Mouse (Mus musculus) thymus, postnatal 0 days (tissue): ENCODE data around the gene Erbb4. TPM values are rescaled to one million over a fixed set of nuclear protein-coding genes. Genes with fewer than 3 reads are reported as not detected.

ENCODE experiments used
- DNase-seq: peaks from one replicate; pipeline ENCODE4 v3.0.0-alpha.2; 2015; ENCODE audit warnings: low spot score
- polyA plus RNA-seq: library from polyadenylated mRNA; unstranded; fragments of >200 nt; fragmentation: Nextera tagmentation; extraction: Ambion mirVana; gene quantifications from 2 replicates; pipeline ENCODE4 v1.2.1, GENCODE M21; 2015

Erbb4 gene
- polyA plus RNA-seq, 1 experiment from 2014 or later, result 0.04 TPM

DNA sequence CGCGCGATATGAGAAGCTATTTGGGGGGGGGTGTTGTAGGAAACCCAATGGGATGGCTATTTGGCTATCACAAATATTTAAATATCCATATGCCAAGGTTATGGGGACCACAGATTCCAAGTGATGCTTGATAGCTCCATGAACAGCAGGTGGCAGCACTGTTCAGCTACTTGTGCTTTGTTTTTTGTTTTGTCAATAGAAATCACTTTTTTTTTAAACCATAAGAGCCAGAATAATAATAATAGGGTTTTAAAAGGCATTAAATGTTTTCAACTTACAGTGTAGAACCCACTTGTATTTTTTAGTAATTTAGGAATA is 1001.4 kb downstream of the Erbb4 start:
- DNase-seq, result no peak

DNA sequence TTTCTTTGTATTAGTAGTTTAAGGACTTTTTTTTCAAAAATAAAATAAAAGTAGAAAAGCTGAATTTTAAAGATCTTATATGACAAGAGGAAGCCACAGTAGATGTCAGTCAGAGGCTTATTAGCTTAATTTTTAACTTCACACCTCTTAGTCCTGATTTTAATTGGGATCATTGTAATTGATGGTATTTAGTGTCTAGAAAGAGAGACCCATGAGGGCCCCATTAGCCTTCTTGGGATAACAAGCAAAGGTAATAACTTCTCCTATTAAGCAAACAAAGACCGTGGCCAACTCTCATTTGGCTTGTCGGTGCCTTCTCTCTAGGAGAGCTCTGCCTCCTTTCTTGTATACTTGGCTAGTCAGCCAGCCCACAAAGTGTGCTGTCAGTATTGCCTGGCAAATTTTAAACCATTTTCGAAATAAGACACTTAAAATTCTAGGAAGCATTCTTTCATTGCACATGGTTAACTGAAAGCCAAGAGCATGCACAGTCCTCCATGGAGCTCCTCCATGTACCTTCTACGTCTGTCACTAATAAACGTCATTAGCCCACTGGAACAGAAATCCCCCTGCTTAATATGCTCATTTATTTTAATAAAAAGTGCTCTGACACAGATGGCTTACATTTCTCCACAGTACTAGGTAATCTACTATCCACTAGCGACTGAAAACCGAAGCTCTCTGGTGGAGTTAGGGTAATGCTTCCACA is 1001.9 kb downstream of the Erbb4 start:
- no peak for DNase-seq

DNA sequence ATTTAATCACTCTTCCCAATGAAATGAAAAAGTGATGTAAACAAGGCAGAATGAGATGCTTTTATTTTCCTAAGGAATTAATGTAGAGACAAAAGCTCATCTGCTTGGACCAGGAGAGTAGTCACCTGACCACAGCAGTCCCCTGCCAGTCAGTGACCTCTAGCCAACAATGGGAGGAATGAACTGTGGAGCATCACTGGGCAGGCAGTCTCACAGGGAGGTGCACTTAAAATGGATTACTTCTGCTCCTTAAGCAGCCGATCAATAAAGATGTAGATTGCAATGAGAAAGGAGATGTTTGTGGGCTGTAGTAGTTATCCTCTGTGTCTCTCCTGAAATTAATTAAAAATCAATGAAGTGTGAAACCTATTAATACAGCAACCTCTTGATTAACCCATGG is 1018.2 kb downstream of the Erbb4 start:
- no peak for DNase-seq

DNA sequence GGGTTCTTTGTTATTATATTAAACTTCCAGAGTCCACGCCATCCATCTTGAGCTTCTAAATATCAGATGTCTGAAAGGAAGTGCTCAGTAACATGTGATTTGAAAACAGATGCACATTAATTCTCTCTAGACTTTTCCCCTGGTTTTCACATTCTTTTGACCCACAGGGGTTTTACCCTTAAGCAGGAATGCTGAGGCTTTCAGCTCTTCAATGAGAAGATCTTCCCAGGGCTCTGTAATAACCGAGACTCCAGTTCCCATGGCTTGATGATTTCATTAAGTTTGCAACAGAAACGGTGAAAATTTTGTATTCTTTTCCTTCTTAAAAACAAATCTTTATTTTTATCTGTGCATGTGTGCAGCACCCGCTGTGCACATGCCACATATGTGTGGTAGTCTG is 1051.4 kb downstream of the Erbb4 start:
- DNase-seq, result no peak

DNA sequence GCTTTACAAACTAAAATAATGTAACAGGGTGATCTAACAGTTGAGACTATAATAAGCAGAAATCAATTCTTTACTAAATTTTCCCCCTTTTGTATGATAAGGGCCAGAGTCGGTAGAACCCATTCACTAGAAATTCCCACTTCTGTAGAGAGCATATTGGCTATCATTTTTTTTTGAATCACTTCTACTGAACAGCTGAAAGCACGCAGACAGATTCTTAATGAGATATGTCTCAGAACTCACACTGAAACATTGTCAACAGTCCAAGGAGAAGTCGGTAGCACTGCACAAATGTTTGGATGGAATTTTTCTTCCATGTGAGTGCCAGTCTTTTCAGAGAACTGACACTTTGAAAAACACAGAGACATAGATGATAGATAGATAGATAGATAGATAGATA is 1053.1 kb downstream of the Erbb4 start:
- DNase-seq, result no peak

DNA sequence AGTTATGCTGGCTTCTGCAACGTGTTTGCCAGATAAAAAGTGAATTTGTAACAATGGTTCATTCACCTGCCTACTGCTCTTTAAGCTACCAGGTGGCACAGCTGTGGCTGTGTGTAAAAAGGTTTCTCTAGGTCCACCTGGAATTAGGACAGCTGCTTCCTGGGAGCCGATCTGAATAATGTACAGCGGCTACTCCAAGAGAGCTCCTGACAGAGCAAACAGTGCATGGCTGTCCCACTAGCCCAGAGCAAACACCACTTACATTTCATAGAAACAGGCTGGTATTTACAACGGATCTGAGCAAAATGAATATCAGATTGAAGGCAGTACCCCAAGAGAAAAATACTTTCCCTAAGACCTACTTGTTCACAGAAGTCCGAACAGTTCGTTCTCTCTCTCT is 1058.0 kb downstream of the Erbb4 start:
- DNase-seq, result no peak

DNA sequence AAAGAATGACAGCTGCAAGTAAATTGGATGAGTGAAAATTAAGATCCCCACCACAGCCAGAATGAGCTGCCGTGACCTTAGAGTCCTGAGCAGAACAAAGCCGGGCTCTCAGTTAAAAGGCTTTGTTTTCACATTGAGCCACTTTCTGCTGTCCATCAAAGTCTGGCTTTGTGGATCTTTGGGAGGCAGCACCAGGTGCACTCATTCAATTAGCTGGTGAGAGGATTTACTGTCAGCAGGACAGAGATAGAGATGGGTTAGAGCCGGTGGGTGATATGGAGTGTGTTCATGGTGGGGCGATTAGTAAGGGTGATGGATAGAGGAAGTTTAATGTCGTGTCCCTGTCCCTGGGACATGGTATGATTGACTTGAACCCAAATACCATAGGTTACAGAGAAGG is 1060.7 kb downstream of the Erbb4 start:
- DNase-seq, result no peak

DNA sequence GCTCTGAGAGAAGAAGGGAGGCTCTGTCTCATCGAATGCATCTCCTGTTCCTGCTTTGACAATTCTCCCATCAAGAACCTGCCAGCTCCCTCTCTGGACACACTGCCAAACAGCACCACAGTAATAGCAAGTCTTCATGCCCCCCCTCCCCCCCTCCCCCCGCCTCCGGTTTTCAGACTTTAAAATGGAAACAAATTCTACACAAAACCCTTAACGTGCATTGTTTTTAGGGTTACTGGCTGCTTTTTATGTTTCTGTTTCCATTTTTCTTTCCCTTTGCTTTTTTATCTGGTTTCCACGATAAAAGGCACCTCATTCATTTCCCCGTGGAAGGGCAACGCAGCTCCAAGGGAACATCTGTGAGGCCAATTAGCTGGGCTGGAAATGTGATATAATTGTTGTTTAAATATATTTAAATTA is 1061.3 kb downstream of the Erbb4 start:
- DNase-seq, result no peak

DNA sequence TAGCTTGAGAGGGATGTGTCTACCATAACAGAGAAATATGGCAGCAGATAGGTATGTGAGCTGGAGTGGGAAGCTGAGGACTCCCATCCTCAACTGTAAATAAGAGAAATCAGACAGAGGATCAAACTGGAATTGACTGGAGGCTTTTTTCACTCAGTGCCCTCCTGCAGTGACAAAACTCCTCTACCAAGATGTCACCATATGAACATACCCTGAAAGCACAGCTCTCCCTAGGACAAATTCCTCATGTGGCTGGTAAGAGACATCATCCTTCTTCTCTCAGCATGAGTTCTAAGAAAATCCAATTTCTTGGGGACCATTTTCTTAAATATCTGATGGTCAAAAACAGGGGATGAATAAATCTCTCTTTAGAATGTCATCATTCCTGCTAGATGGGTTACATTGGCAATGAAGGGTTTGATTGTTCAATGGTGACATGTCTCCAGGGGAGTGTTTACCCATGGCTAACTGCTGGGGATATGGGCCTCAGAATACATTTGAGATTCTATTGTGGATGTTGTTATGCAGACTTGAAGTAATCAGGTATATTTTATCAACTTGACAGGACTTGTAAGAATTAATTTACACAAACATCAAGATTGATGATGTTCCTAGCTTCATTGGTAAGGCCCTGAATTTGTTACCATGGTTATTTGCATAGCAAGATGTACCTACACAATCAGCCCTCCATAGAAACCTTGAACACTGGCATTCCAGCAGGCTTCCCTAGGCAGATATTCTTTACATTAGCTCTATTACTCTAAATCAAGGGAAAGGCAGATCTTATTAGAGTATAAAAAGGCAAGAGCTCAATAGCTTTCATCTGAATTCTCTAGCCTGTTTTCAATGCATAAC is 1083.5 kb downstream of the Erbb4 start:
- DNase-seq, result no peak

DNA sequence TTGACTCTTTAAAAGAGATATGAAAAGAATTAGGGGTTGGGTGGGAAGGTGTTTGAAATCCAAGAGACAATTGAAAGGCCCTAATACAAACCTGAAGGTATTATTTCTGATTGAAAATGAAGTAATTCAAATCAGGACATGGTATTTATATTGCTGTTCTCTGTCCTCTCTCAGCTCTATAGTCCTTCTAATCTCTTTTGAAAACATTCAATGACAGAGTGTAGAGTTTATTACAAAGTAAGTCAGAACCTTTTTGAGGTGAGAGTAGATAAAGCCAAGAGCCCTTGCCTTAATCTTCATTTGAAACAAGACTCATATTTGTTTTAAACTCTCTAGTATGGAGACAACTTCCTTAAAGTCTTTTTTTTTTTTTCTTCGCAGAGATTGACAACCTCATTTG is 1087.8 kb downstream of the Erbb4 start:
- no peak for DNase-seq

DNA sequence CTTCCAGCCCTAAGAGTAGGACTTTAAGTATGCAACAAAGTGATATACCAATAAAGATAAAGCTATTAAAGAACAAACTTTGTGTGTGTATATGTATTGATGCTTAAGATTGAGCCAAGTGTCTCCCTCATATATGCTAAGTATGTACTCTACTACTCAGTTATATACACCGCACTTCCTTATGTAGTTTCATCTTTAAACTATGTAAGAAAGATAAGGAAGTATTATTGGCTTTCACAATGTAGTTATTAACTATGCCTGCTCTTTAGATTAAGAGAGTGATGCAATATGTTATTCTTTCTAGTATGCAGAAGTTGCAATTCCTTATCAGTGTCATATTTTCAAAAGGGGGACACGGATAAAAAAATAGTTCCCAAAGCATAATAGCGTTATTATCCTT is 1088.2 kb downstream of the Erbb4 start:
- no peak for DNase-seq
